Mouse (Mus musculus): ENCODE results near the gene Ap2m1. TPM values are rescaled to one million over a fixed set of nuclear protein-coding genes. Genes with fewer than 3 reads are reported as not detected.
A peak's percentile ranks its signal among the peaks of the same experiment; 100 is the strongest.

Ap2m1 gene
- polyA plus RNA-seq, 1 experiment from 2014 or later, result 1,253 TPM

DNA sequence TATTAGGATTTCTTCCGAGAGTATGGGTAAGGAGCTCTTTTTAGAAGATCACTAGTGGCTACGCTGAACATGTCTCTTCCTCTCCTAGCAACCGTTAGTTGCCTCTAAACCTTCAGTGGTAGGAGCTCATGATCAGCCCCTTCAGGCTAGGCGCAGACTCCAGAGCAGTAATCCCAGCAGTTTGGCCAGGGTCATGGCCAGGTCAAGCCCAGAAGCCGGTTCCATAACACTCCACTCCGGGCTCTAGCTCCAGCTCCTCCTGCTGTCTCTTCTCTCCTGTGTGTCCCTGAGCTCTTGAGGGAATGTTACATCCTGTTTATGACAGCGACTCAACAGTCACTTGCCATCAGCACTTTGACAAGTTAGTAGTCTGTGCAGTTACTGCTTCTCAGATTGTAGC lies 22.1 kb downstream of the Ap2m1 start:
- no peak overlapping the region for H3K4me3 ChIP-seq (ENCODE audit: low read length)
- no peaks in the 10 kb centered on the region for H3K9me3 ChIP-seq (ENCODE audit: control insufficient read depth, low read length)
- 80% methylated on average over 7 of the region's 7 CpGs for WGBS
- H3K4me1 ChIP-seq (ENCODE audit: control insufficient read depth, insufficient read depth, low read depth, low read length), result no peaks in the 10 kb centered on the region
- no peak overlapping the region for H3K27ac ChIP-seq (ENCODE audit: low read depth, low read length)
- ATAC-seq, result no peak
- no peak overlapping the region for H3K9ac ChIP-seq (ENCODE audit: low read depth, low read length)
- H3K36me3 ChIP-seq (ENCODE audit: control insufficient read depth, insufficient read depth, low read length), result peaks cover 55% of the 10 kb centered on the region
- no peak overlapping the region for H3K4me2 ChIP-seq (ENCODE audit: low read length)
- no peaks in the 10 kb centered on the region for H3K27me3 ChIP-seq (replicated peaks; ENCODE audit: control insufficient read depth, insufficient read depth, low read length)

DNA sequence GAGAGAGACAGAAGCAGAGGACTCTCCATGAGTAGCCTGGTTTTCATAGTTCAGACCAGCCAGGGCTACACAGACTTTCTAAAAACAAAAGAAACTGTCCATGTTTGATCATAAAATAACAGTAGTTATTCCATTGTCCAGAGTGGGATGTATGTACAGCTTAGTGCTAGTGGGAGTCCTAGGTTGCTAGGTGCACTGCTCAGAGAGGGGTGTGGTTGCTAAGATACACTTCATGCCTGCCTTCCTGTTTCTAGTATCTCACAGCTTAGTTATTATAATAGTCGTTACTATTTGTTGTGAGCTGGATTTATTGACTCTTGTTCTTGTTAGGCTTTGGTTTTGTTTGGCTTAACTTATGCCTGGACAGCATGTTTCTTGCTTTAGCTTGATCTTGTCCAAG lies 29.8 kb downstream of the Ap2m1 start:
- Histone ChIP-seq H3K27me3 (replicated peaks; ENCODE audit: control insufficient read depth, insufficient read depth, low read length) (no peaks in the 10 kb centered on the region), H3K4me2 (ENCODE audit: low read length) (no peak overlapping the region), H3K4me1 (ENCODE audit: control insufficient read depth, insufficient read depth, low read depth, low read length) (no peaks in the 10 kb centered on the region), H3K36me3 (ENCODE audit: control insufficient read depth, insufficient read depth, low read length) (peaks cover 15% of the 10 kb centered on the region), H3K9ac (ENCODE audit: low read depth, low read length) (no peak overlapping the region), H3K27ac (ENCODE audit: low read depth, low read length) (no peak overlapping the region), H3K9me3 (ENCODE audit: control insufficient read depth, low read length) (no peaks in the 10 kb centered on the region), H3K4me3 (ENCODE audit: low read length) (no peak overlapping the region)
- no peak for ATAC-seq
- 45% methylated on average over 1 of the region's 1 CpGs for WGBS

DNA sequence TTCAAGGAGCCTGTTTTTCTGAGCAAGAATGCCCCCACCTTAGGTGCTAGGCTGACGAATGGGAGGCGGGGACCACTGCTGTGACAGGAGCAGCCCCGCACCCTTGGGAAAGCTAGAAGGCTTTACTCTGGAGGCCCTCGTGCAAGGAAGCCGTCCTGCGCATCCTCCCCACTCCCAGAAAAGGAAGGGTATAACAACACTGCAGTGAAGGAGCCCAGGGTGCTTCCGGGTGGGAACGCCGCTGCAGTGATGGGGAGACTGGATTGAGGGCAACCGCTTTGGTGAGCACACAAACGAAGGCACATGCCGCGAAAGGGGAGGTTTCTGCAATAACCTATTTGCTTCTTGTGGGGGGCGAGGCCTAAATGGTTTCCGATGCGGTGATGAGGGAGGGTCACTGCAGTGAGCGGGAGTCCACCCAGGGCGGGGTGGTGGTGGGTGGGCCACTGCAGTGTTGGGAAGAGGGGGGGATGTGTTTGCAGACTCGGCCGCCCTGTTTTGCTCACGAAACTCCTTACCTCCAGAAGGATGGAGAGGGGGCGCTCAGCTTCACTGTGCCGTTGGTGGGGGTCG lies 54.2 kb downstream of the Ap2m1 start, which contains the start of gene Vwa5b2:
Vwa5b2 (plus strand) TSS at position 106 of the 573 bp plus-strand sequence.
- Histone ChIP-seq H3K4me2 (ENCODE audit: low read length) (peak within 1 kb of the TSS; percentile 64), H3K27ac (ENCODE audit: low read depth, low read length) (peak within 1 kb of the TSS; percentile 71), H3K9ac (ENCODE audit: low read depth, low read length) (peak within 1 kb of the TSS; percentile 72), H3K4me1 (ENCODE audit: control insufficient read depth, insufficient read depth, low read depth, low read length) (peaks cover 15% of the 10 kb centered on the region), H3K9me3 (ENCODE audit: control insufficient read depth, low read length) (no peaks in the 10 kb centered on the region), H3K4me3 (ENCODE audit: low read length) (peak within 1 kb of the TSS; percentile 55), H3K36me3 (ENCODE audit: control insufficient read depth, insufficient read depth, low read length) (no peaks in the 10 kb centered on the region), H3K27me3 (replicated peaks; ENCODE audit: control insufficient read depth, insufficient read depth, low read length) (peaks cover 9% of the 10 kb centered on the region)
- under 1% methylated on average over 24 of the region's 24 CpGs for WGBS
- ATAC-seq, result peak; percentile 85

DNA sequence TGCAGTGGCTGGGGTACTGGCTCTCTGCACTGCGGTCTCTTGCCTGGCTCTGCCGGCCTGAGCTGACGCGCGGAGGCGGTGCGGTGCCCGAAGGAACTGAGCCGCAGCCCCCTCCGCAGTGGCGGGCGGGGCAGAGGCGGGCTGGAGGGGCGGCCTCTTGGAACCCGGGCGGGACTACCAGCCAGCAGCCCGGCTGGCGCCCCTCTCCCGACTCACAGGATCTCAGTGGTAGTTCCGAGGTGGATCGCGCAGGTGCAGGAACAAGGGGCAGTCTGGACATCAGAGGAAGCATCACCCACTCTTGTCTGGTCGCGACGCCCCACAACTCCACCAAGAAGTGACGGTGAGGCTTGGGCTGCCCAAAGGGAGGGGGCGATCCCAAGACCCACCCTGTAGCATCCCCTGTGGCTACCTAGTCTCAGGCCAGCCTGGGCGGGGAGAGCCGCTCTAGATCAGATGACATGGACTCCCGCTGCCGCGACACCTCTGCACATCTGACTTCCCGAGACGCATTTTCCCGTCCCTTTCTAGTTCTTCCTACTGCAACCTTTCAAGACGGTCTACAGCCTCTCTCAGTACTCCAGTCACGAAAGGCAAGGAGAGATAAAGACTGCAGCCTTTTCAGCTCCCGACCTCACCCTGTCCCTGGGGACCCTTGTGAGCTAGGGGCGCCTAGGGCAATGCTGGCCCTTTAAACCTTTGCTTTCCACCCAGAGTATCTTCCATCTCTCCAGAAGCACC lies 54.8 kb downstream of the Ap2m1 start:
- peaks cover 15% of the 10 kb centered on the region for H3K4me1 ChIP-seq (ENCODE audit: control insufficient read depth, insufficient read depth, low read depth, low read length)
- peak overlapping the region; percentile 64 for H3K4me2 ChIP-seq (ENCODE audit: low read length)
- H3K36me3 ChIP-seq (ENCODE audit: control insufficient read depth, insufficient read depth, low read length), result no peaks in the 10 kb centered on the region
- H3K27me3 ChIP-seq (replicated peaks; ENCODE audit: control insufficient read depth, insufficient read depth, low read length), result peaks cover 9% of the 10 kb centered on the region
- H3K9ac ChIP-seq (ENCODE audit: low read depth, low read length), result peak overlapping the region; percentile 72
- under 1% methylated on average over 25 of the region's 39 CpGs for WGBS
- no peaks in the 10 kb centered on the region for H3K9me3 ChIP-seq (ENCODE audit: control insufficient read depth, low read length)
- H3K4me3 ChIP-seq (ENCODE audit: low read length), result peak overlapping the region; percentile 55
- peak; percentile 92 for ATAC-seq
- H3K27ac ChIP-seq (ENCODE audit: low read depth, low read length), result peak overlapping the region; percentile 71

DNA sequence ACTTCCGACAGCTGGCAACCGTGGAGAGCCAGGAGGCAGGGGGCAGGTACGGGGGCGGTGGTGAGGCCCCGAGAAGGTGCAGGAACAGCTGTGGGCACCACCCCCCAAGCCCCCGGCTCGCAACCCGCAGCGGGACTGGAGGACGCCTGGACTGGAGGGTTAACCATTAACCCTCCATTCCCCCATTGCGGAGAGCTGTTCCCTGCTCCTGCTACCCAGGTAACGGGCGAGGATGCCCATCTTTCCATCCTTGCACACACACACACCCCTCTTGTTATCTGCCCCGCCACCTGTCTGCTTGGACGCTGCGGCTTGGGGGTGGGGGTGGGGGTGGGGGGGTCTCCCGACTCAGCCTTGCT lies 55.4 kb downstream of the Ap2m1 start:
- ATAC-seq, result no peak
- peak overlapping the region; percentile 72 for H3K9ac ChIP-seq (ENCODE audit: low read depth, low read length)
- no peaks in the 10 kb centered on the region for H3K36me3 ChIP-seq (ENCODE audit: control insufficient read depth, insufficient read depth, low read length)
- 1% methylated on average over 17 of the region's 17 CpGs for WGBS
- peak overlapping the region; percentile 40; the same call in 1 of the 2 replicates for H3K27ac ChIP-seq (ENCODE audit: low read depth, low read length)
- peaks cover 9% of the 10 kb centered on the region for H3K27me3 ChIP-seq (replicated peaks; ENCODE audit: control insufficient read depth, insufficient read depth, low read length)
- H3K4me3 ChIP-seq (ENCODE audit: low read length), result peak overlapping the region; percentile 55
- H3K4me2 ChIP-seq (ENCODE audit: low read length), result peak overlapping the region; percentile 64
- peaks cover 15% of the 10 kb centered on the region for H3K4me1 ChIP-seq (ENCODE audit: control insufficient read depth, insufficient read depth, low read depth, low read length)
- no peaks in the 10 kb centered on the region for H3K9me3 ChIP-seq (ENCODE audit: control insufficient read depth, low read length)

DNA sequence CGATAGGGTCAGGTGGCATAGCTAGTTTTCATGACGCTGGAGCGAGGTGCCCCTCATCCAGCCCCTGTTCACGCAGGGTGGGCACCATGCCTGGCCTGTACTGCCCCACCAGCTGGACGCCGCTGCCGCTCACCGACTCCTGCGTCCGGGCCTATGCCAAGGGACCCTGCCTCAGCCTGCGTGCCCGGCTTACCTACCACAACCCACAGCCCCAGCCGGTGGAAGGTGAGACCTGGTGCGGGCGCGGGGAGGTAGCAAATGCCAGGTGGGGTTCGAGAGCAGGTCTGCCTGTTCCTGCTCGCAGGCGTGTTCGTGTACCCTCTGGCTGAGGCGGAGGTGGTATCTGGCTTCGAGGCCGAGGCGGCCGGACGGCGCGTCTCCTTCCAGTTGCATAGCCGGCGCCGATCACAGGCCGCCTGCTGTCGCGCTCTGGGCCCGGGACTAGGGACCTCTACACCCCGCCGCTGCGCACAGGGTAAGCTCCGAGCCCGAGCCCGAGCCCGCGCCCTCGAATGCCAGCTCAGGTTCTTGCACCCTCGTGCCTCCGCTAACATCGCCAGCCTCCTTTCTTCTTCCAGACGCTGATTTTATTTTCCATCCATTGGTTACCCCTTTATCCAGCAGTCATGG lies 55.9 kb downstream of the Ap2m1 start:
- H3K9ac ChIP-seq (ENCODE audit: low read depth, low read length), result peak overlapping the region; percentile 72
- no peak overlapping the region for H3K27ac ChIP-seq (ENCODE audit: low read depth, low read length)
- no peaks in the 10 kb centered on the region for H3K36me3 ChIP-seq (ENCODE audit: control insufficient read depth, insufficient read depth, low read length)
- H3K4me1 ChIP-seq (ENCODE audit: control insufficient read depth, insufficient read depth, low read depth, low read length), result peaks cover 15% of the 10 kb centered on the region
- H3K4me3 ChIP-seq (ENCODE audit: low read length), result peak overlapping the region; percentile 55
- 5% methylated on average over 48 of the region's 48 CpGs for WGBS
- H3K9me3 ChIP-seq (ENCODE audit: control insufficient read depth, low read length), result no peaks in the 10 kb centered on the region
- peak overlapping the region; percentile 64 for H3K4me2 ChIP-seq (ENCODE audit: low read length)
- peaks cover 9% of the 10 kb centered on the region for H3K27me3 ChIP-seq (replicated peaks; ENCODE audit: control insufficient read depth, insufficient read depth, low read length)
- ATAC-seq, result no peak

Other genes with a start within 250 kb of the Ap2m1 start
- gene Parl, start 233.1 kb upstream of the Ap2m1 start, polyA plus RNA-seq (2015; fragmentation: Nextera tagmentation; extraction: Ambion mirVana), result 69.8 and 75.2 TPM in 2 replicates
- gene Cyp2ab1, start 210.1 kb upstream of the Ap2m1 start, polyA plus RNA-seq (2015; fragmentation: Nextera tagmentation; extraction: Ambion mirVana), result not detected in 2 replicates
- gene Abcc5, start 109.1 kb upstream of the Ap2m1 start, polyA plus RNA-seq (2015; fragmentation: Nextera tagmentation; extraction: Ambion mirVana), result 123 and 150 TPM in 2 replicates
- 97.3 and 104 TPM in 2 replicates for gene Eif2b5, start 36.7 kb upstream of the Ap2m1 start, polyA plus RNA-seq (2015; fragmentation: Nextera tagmentation; extraction: Ambion mirVana)
- 28.5 and 40.4 TPM in 2 replicates for gene Dvl3, start 18.5 kb upstream of the Ap2m1 start, polyA plus RNA-seq (2015; fragmentation: Nextera tagmentation; extraction: Ambion mirVana)
- 81.0 and 90.7 TPM in 2 replicates for gene Abcf3, start 13.1 kb downstream of the Ap2m1 start, polyA plus RNA-seq (2015; fragmentation: Nextera tagmentation; extraction: Ambion mirVana)
- 31.9 and 36.8 TPM in 2 replicates for gene Vwa5b2, start 54.0 kb downstream of the Ap2m1 start, polyA plus RNA-seq (2015; fragmentation: Nextera tagmentation; extraction: Ambion mirVana)
- 8.5 and 10.9 TPM in 2 replicates for gene Eef1akmt4, start 76.1 kb downstream of the Ap2m1 start, polyA plus RNA-seq (2015; fragmentation: Nextera tagmentation; extraction: Ambion mirVana)
- not detected in 2 replicates for gene Gm49333, start 76.1 kb downstream of the Ap2m1 start, polyA plus RNA-seq (2015; fragmentation: Nextera tagmentation; extraction: Ambion mirVana)
- 43.9 and 44.7 TPM in 2 replicates for gene Alg3, start 76.3 kb downstream of the Ap2m1 start, polyA plus RNA-seq (2015; fragmentation: Nextera tagmentation; extraction: Ambion mirVana)
- gene Camk2n2, start 85.8 kb downstream of the Ap2m1 start, polyA plus RNA-seq (2015; fragmentation: Nextera tagmentation; extraction: Ambion mirVana), result 43.1 and 44.2 TPM in 2 replicates
- 17.4 and 18.6 TPM in 2 replicates for gene Ece2, start 94.3 kb downstream of the Ap2m1 start, polyA plus RNA-seq (2015; fragmentation: Nextera tagmentation; extraction: Ambion mirVana)
- gene Psmd2, start 116.2 kb downstream of the Ap2m1 start, polyA plus RNA-seq (2015; fragmentation: Nextera tagmentation; extraction: Ambion mirVana), result 372 and 378 TPM in 2 replicates
- gene Eif4g1, start 132.8 kb downstream of the Ap2m1 start, polyA plus RNA-seq (2015; fragmentation: Nextera tagmentation; extraction: Ambion mirVana), result 133 and 143 TPM in 2 replicates
- gene Fam131a, start 157.8 kb downstream of the Ap2m1 start, polyA plus RNA-seq (2015; fragmentation: Nextera tagmentation; extraction: Ambion mirVana), result 49.6 and 56.7 TPM in 2 replicates
- 87.7 and 94.6 TPM in 2 replicates for gene Polr2h, start 182.2 kb downstream of the Ap2m1 start, polyA plus RNA-seq (2015; fragmentation: Nextera tagmentation; extraction: Ambion mirVana)
- 24.9 and 26.8 TPM in 2 replicates for gene Clcn2, start 182.3 kb downstream of the Ap2m1 start, polyA plus RNA-seq (2015; fragmentation: Nextera tagmentation; extraction: Ambion mirVana)
- 7.3 and 7.5 TPM in 2 replicates for gene Chrd, start 197.6 kb downstream of the Ap2m1 start, polyA plus RNA-seq (2015; fragmentation: Nextera tagmentation; extraction: Ambion mirVana)
- 0.93 and 1.4 TPM in 2 replicates for gene Thpo, start 199.0 kb downstream of the Ap2m1 start, polyA plus RNA-seq (2015; fragmentation: Nextera tagmentation; extraction: Ambion mirVana)